Mouse (Mus musculus) monocyte, adult 2 months (primary cell): ENCODE data around the gene Mfge8.
A peak's percentile ranks its signal among the peaks of the same experiment; 100 is the strongest.

Experiments used
- DNase-seq, 2 experiments: peaks; one replicate each; pipeline ENCODE4 v3.0.0; 2022; ENCODE audit warnings: low spot score in 2 of 2, low read depth in 1 of 2

The Mfge8 gene

DNA sequence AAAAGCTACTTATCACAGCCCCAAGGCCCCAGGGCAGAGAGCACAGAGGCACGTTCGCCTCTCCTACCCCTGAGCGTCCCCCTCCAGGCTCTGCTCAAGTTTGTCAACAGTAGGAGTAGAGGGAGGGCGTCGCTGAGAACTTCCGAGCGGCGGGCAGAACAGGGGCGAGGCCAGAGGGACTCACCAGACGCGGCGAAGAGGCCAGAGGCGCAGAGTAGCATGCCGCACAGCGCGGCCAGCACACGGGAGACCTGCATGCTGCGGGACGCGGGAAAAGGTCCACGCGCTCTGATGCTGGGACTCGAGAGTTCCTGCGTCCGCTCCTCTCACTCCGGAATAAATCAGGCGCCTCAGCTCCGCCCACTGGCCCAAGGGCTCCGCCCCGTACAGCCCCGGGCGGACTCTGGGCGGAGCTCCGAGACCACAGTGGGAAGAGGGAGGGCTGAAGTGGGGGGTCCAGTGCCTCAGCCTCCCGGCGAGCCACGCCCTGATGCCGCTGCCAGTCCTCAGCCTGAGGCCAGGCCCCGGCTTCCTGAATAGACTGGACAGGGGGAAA lies at the start of gene Mfge8:
Mfge8 (minus strand) TSS at position 350 of the 556 bp plus-strand sequence.
- peak; percentile 48 to 65 for DNase-seq

GRCm38 (mm10) chr7:79194560-79195413 lies 45.9 kb upstream of the Mfge8 start:
- DNase-seq, result no peak

DNA sequence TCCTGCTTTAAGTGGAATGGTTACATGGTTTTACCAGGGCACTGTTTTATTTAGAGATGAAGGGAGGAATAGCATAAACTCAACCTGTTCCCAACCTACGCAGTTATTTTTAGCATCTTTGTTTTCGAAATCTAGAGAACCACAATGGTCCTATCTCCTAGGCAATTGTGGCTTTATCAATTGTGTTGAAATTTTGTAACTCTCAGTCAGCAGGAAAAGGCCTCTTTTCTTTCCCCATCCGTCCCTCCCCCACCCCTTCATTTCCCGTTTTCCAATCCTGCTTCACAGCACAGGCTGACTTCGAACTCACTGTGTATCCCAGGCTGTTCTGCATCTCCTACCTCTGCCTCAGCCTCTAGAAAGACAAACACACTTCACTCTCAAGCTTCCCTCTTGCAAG lies 45.1 kb upstream of the Mfge8 start:
- no peak for DNase-seq

DNA sequence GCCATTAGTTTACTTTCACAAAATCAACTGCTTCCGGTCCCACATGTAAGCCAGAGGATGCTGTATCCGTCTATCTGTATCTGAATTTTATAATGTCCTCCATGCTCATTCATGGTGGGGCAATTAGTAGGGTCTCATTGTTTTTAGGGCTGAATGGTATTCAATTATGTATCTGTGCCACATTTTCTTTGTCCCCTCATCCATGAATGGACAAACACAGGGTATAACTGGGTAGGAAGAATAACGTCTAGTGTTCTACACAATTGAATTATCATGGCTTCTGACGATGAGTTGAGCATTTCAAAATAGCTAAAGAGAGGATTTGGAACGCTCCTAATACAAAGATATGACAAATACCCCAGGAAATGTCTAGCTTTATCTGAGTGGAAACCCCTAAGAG lies 42.6 kb upstream of the Mfge8 start:
- no peak for DNase-seq

DNA sequence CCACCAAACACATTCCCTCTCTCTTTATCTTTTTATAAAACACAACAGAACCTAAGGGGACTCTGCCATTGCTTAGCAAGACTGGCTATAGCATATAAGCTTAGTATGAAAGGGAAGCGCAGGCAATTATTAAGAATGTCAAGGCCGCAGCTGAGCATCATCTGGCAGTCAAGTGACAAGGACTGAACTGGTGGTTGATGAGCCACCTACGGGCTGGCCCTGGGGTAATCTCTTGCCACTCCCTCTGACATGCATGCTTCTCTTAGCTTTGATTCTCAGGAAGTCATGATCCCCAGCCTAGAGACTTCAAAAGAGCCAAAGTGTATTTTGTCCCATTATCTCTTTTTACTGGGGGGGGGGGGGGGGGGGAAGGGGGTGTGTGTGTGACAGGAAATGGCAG lies 41.7 kb upstream of the Mfge8 start:
- no peak for DNase-seq

- DNase-seq, result no peak
Observed at GRCm38 (mm10) chr7:79189211-79189610, 40.4 kb upstream of the Mfge8 start.

- no peak for DNase-seq
Observed at GRCm38 (mm10) chr7:79187591-79187990, 38.7 kb upstream of the Mfge8 start.

DNA sequence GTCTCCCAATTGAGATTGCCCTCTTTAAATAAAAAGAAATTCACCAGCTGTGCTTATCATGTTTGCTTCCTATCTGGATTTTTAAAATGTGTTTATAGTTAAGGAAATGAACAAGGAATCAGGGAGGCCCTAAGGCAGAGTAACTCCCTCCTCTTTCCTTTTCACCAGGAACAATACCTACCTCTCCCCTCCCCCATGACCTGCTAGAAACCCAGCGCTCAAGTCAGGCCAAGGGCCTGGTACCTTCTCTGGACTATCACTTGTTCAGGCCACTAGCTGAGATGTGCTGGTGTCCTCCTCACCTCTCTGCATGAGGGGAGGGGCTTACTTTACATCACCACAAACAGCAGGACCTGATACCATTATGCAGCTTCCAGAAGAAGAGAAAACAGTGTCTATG lies 34.6 kb upstream of the Mfge8 start:
- no peak for DNase-seq

DNA sequence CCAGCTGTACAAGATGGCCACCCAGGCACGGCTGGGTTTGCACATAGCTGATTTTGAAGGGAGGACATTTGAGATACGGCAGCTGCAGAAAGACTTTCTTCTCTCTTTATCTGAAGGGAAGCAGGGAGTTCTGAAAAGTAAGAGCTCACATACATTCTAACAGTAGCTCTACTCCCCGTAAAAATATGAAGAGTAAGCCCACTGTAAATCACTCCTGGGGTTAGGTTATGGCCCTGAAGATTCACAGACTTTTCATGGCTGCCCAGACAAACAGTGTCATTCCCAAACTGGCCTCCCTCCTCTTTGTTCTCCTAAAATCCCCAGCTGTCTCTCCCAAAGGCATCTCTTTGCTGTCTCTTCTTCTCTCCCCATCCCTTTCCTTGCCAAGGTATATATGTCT lies 24.9 kb upstream of the Mfge8 start:
- no peak for DNase-seq

GRCm38 (mm10) chr7:79171782-79172181 lies 22.9 kb upstream of the Mfge8 start:
- DNase-seq, result no peak

DNA sequence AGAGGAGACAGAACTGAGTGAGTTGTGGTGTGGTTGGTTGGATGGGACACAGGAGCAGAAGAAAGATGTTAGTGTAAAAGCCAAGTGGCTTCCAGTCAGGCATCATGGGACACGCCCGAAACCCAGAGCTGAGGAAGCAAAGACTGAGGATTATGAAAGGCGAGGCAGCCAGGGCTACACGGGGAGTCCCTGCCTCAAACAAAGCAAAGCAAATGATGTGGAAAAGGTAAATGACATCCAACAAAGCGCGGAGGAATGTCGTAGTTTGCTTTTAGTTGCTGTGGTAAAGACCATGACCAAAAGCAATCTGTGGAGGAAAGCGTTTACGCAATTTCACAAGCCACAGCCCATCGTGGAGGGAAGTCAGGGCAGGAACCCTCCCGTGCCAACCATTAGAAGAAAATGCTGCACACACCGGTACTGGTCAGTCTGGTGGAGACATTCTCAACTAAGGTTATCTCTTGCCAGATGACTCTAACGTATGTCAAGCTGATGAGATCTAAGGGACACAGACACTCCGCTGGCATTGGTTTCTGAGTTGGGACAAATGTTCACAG lies 18.2 kb upstream of the Mfge8 start:
- DNase-seq, result no peak

DNA sequence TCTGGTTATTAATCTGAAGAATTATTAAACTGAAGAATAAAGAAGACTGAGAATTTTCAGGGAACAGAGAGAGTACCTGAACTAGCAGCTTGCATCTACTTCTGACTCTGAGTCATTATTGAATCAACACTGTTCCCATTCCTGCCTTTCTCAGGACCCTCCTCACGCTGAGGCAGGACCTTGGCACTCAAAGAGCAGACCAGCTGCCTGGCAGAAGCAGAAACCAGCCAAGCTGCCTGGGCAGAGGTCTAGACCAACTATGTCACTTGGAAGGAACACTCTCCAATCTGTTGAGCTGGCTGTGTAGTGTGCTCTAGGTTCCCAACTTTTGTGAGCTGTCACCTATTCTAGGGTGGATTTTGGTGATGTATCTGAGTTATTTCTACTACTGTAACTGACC lies 10.5 kb upstream of the Mfge8 start:
- no peak for DNase-seq

DNA sequence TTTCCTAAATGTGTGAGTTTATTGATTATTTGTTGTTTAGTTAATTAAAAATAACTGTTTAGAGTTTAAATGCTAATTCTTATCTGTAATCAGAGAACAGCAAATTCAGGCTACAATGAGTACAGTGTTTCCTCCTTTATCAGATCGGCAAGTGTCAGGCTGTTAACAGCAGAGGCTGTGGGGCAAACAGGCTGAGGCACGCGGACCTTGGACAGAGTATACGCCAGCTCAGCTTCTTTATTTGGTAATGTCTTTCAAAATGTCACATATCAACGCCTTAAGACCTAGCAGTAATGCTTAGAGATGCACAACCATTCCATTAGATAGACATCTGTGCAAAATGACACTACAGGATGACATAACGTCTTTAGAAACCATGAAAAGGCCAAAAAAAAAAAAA lies 662 bp upstream of the Mfge8 start:
- no peak for DNase-seq

GRCm38 (mm10) chr7:79147931-79148653 lies 768 bp downstream of the Mfge8 start:
- DNase-seq, result no peak

- no peak for DNase-seq
Observed at GRCm38 (mm10) chr7:79147011-79147837, 1.6 kb downstream of the Mfge8 start.

DNA sequence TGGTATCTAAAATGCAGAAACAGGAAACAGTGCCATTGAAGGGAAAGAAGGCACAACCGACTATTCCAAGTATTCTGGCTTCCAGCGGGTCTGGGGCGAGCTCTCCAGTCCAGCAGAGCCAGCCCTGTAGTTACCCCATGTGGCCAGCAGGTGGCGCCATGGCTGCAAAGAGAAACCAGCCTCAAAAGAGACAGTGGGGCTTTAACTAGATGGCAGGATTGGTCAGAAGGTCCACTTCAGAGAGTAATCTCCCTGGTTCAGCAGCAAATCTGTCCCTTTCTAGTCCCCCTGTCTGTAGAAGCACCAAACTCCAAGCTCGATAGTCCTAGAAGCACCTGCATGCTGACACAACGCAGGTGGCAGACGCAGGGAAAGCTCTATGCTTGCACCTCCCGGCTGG lies 8.0 kb downstream of the Mfge8 start:
- peak; percentile 13 to 40 for DNase-seq

DNA sequence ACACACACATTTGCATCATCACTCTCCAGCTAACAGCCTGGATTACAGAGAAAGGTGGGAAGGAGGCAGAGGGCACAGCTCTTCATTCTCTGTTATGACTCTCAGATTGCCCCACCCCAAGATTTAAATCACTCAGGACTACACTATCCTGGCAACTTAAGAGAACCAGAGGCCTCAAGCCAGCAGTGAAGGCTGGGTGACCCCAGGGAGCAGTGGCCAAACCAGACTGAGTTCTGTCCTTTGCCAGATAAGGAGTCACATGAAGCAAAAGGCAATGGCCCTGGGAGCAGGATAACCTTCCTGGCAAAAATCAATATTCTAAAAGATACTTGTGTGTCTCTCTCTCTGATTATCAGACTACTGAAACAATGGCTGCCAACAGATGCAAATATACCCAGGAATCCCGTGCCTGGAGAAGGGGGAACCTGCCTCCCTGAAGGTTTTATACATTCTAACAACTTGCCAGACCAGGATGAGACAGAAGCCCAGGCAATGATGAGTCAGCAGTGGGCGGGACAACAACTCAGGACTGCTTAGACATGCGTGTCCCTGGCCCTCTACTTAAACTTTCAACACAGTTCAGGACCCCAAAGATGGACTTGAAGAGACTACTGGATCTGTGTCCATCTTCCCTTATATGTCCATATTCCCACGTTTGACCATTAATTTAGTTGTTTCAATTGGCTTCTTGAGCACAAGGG lies 8.8 kb downstream of the Mfge8 start:
- DNase-seq, result no peak

- no peak for DNase-seq
Observed at GRCm38 (mm10) chr7:79139328-79139824, 9.5 kb downstream of the Mfge8 start.

DNA sequence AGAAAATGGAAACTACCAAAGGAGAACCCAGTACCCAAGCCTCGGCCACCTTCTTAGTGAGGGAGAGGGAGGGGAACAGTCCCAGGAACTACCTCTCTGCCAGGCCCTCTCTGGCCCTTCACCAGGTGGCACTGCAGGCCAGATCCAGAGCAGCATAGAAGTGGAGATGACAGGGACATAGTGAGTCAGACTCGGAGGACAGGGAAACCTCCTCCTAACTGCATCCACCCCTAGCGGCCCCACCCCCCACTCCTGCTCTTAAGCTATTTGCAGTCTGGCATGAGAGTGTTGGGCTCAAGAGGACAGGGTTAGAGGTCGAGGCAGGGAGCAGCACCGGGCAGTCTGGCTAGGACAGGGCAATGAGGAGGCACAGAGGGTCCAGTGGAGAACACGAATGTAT lies 15.5 kb downstream of the Mfge8 start:
- no peak for DNase-seq

DNA sequence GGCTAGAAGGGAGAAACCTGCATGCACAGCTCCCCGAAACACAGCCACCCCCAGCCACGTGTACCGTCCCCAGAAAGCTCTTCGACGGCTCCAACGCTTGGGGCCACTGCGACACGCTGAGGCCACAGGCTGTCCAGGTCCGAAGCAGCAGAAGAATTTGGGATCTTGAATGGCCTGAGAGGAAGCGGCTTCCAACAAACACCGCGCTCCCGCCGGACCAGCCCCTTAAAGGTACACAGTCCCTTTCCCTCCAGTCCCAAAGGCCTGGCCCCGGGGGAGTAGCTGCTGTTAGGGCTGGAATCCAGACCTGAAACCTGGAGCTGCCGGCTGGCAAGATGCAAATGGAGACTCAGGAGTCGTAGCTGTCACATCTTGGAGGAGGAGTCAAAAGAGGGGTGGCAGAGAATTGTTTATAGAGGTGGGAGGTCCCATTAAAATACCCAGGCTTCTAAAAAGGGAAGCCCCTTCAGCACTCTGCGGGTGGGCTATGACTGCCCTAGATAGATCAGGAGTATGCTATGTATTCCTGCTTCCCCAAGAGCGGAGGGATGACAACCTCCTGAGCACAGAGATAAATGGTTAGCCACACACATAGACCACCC lies 17.9 kb downstream of the Mfge8 start, which contains the start of gene Hapln3:
Hapln3 (minus strand) TSS at position 176 of the 602 bp plus-strand sequence.
- DNase-seq, result no peak
